Mouse (Mus musculus): ENCODE data around the gene Slf2. TPM values are rescaled to one million over a fixed set of nuclear protein-coding genes. Genes with fewer than 3 reads are reported as not detected.

Slf2 gene
- total RNA-seq, 2 experiments from 2014 or later = 11.9 to 14.5 TPM

DNA sequence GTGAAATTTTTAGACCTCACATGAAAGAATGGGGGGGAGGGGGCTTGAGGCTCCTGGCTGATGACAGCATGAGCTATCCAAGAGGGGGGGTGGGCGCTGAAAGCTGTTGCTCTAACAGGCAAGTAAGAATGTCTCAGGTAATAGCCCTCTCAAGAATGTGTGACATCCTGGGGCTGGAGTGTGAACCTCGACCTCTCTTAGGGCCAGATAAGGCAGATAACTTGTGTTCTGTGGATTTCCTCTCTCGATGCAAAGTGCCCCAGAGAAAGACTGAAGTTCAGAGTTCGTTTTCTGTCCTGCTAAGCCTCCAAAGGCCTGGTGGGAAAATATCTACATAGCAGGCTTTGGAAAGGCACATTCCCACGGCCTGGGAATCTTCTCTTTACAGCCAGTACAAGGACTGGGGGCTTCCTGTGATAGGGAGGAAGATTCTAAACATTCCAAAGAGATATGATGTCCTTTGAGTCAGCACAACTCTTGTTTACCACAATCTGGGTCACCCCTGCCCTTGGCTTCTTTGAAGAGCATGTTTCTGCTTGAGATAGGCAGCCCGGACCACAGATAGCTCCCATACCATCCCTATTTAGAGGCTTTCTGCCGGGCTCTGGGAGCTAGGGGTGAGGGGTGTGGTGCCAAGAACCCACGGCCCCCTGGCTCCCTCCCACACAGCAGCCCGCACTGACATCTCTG is 31.7 kb upstream of the Slf2 start:
- intact Hi-C loops (cut with DNase I) = loop anchor here (10.0 kb wide), 1 partner anchor 244 kb away; no protein-coding TSS in a partner anchor
- no peak for DNase-seq
- no peak for TF ChIP-seq CTCF (IDR thresholded peaks at IDR 0.05)
- H3K4me3 ChIP-seq = no peak overlapping the region
- H3K27ac ChIP-seq = peak overlapping the region; percentile 20; the same call in 1 of the 2 replicates

DNA sequence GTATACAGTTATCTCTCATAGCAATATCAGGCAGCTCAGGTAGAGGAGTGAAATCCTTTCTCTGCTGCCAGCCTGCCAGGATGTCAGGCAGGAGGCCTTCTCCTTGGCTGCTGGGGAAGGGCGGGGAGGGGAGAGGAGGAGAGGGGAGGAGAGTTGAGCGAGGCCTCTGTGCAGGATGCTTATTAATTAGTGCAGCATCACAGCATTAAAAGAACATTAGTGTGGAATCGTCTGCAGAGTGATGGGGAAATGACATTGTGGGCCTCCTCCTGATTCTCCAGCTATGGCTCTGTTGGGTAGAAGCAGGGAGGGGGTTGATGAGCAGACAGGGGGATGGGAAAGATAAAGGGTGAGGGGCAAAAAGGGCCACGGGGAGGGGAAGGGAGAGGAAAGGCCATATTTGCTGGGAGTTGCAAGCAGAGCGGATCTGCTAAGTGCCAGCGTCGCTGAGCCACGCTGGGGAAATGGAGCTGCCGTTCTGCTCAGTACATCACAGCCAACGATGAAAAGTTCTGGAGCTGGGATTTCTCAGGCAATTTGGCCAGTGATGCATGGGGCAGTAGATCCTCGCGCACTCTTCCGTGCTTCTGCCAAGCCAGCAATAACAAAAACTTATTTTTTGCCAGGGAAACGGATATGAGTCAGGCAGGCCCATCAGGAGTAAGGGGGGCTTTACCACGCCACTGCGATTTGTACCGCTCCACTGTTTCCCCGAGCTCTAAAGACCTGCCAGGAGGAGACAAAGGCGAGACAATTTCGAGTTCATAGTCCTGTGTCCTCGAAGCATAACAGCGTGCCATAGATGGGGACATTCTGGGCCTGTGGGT is 30.8 kb upstream of the Slf2 start:
- DNase-seq = no peak
- TF ChIP-seq CTCF (IDR thresholded peaks at IDR 0.05) = no peak
- Histone ChIP-seq H3K27ac (peak overlapping the region; percentile 31; the same call in 1 of the 2 replicates), H3K4me3 (peak overlapping the region; percentile 28)
- intact Hi-C loops (cut with DNase I) = loop anchor here (10.0 kb wide), 1 partner anchor 245 kb away; no protein-coding TSS in a partner anchor

DNA sequence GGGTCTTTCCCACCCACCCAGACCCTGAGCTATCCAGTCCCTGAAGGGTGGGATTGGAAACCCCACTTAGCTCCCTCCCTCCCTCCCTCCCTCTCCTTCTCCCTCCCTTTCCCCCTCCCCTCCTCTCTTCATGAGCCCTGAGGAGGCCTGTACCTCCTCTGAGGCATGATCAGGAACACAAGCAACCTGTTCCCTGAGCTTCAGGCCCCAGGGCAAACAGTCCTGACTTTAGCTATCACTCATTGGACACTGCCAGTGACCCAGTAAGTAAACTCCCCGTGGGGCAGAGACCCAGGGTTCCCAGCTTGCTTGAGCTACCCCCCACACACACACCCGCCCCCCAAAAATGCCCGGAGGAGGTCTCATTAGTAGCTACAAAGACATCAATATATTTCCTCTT is 29.9 kb upstream of the Slf2 start:
- H3K4me3 ChIP-seq = no peak overlapping the region
- DNase-seq = no peak
- no peak for TF ChIP-seq CTCF (IDR thresholded peaks at IDR 0.05)
- H3K27ac ChIP-seq = no peak overlapping the region
- intact Hi-C loops (cut with DNase I) = no loop called here

DNA sequence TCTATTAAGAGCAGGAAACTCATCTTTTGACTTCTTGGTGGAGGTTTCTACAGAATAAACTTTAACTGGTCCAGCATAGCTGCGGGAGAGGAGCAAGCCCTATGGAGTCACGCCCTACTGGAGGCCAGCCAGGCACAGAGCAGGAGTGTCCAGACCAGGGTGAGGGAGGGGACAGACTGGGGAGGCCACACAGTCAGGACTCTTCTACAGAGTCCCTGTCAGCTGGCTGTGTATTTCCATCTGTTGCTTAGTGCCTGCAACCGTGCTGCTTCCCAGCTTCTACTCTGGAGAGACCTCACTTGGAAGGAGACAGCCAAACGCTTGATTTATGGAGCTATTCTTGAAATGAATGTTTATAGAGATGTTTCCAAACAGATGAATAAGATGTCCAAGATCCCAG is 28.6 kb upstream of the Slf2 start:
- no peak overlapping the region for H3K4me3 ChIP-seq
- intact Hi-C loops (cut with DNase I) = no loop called here
- H3K27ac ChIP-seq = peak overlapping the region; percentile 24; the same call in 1 of the 2 replicates
- DNase-seq = peak; percentile 73
- no peak for TF ChIP-seq CTCF (IDR thresholded peaks at IDR 0.05)

DNA sequence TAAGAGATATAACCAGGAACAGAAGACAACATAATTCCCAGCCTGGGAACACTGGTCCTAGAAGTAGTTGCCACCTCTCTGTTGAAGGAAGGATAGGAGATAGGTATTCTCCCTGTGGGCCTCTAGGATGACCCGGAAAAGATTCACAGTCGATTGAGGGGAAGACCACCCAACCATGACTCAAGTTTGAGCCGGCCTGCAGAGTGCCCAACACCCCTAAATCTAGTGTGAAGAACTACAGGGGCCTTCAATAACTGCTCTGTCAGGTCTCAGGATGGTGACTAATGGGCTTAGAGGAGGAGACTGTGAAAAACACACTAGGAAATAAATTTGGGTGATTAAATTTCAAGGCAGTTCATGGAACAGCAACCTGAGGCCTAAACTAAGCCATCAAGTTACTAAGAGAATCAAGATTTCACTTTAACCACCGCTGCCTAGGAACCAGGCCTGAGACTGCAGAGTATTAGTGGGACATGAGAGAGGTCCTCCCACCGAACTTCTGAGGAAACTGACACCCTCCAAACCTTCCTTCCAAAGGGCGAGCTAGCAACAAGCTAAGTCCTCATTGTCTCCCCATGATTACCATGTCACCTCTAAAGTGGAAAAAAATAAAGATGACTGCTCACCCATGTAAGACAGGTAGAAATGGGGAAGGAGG is 27.5 kb upstream of the Slf2 start:
- DNase-seq = no peak
- intact Hi-C loops (cut with DNase I) = no loop called here
- no peak overlapping the region for H3K27ac ChIP-seq
- TF ChIP-seq CTCF (IDR thresholded peaks at IDR 0.05) = no peak
- H3K4me3 ChIP-seq = no peak overlapping the region

DNA sequence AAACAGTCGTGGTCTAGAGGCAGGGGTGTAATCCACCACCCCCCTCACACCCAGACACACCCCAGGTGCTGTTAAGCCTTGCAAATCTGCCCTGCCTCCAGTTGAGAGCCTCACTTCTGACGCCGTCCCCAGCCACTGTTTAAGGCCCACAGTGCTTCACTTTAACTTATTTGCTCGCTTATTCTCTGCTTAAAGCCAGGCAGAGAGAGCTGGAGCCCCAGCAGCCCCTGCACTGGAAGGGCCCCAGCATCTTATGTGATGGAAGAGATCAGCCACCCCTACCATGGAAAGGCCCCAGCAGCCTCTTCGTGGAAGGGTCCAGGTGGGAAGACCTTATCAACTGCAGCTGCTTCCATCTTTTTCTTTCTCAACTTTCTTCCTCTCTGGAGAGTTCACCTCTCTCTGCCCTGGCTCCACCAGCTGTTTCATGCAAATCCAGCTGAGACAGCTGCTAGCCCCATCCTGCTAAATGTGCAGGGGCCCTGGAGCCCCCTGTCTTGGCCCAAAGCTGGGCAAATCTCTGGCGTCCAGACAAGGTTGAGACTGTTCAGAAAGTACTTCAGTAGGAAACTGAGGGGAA is 26.7 kb upstream of the Slf2 start:
- intact Hi-C loops (cut with DNase I) = no loop called here
- Histone ChIP-seq H3K4me3 (no peak overlapping the region), H3K27ac (no peak overlapping the region)
- TF ChIP-seq CTCF (IDR thresholded peaks at IDR 0.05) = no peak
- no peak for DNase-seq

DNA sequence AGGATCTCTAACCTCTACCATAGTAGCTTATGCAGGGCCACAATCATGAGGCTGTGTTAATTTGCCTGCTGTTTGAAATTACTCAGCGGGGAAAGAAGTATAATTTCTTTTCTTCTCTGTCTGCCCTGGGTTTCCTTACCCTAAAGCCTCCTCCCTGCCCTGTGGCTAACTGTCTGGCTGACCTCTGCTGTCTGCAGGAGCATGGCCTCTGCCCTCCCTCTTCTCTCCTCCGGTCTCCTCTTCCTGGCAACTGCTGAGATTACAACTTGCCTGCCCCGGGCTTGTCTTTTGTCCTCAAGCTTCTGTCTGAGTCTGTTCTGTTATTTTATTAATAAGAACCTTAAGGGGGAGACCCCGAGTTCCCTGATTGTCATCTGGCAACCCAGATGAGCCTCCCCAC is 25.6 kb upstream of the Slf2 start:
- peak overlapping the region; percentile 29; the same call in 1 of the 2 replicates for H3K27ac ChIP-seq

DNA sequence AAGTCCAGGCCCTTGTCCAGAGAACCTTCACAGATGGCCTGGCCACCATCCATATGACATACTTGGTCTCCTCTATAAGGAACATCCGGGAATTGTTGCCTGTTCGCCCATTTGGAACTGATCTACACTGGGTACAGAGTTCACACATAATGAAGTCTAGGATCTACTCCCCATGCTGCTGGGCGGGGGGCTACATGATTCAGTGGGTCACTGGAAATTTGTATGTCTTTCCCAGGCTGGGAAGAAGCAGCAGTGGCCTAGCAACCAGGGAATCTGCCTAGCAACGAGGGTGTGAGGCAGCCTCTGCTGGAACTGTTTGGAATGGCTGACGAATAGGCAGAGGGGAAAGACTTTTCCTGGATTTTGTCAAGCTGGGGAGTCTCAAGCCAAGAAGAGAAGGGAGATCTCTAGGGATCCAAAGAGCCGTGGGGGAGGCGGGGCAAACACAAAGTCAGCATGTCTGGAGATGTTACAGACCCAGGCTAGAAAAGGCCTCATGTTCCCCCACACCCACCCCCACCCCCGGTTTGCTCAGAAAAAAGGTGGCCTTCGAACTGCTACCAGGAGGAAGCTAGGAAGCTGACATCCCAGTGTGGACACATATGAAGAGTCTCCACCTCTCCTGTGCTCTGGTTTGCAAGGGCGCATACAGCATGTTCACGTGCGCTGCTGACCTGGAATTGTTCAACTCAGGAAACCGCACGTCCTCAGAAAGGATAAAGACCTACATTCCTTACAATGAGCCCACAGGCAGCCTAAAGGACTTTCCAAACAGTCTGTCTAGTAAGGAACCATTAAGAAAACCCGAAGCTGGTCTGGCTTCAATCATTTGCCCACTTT is 22.9 kb upstream of the Slf2 start:
- TF ChIP-seq CTCF (IDR thresholded peaks at IDR 0.05) = no peak
- peak overlapping the region; percentile 35 for H3K27ac ChIP-seq
- DNase-seq = peak; percentile 38
- intact Hi-C loops (cut with DNase I) = no loop called here
- no peak overlapping the region for H3K4me3 ChIP-seq

More for the DNA sequence above, 25.6 kb upstream of the Slf2 start:
- intact Hi-C loops (cut with DNase I) = no loop called here
- TF ChIP-seq CTCF (IDR thresholded peaks at IDR 0.05) = no peak
- H3K4me3 ChIP-seq = no peak overlapping the region
- DNase-seq = no peak

DNA sequence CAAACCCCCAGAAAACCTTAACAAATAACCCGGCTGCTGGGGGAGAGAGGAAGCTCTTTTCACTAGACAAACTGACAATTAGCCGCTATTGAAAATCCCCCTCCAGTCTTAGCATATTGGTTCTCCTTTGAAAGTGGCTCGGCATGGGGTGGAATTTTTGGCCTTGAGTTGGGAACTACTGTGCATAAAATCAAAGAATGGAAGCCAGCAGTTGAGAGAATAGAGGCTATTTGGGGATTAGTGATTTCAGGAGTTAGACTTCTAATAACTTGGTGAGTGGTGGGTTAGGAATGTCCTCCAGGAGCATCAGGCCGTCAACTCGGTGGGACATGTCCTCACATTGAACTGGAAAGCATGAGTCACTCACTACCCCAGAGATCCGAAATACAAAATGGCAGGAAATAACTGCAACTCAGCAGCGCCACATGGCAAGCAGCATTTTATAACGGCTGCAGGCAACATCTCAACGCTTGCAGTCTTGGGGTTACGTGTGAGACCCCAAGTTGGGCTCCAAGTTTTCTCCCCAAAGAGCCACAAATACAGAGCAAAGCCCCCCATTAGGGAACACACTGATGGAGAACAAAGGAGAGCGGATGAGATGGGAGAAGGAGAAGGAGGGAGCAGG is 22.0 kb upstream of the Slf2 start:
- no peak for TF ChIP-seq CTCF (IDR thresholded peaks at IDR 0.05)
- Histone ChIP-seq H3K27ac (peak overlapping the region; percentile 35; the same call in 1 of the 2 replicates), H3K4me3 (no peak overlapping the region)
- no peak for DNase-seq
- intact Hi-C loops (cut with DNase I) = no loop called here

DNA sequence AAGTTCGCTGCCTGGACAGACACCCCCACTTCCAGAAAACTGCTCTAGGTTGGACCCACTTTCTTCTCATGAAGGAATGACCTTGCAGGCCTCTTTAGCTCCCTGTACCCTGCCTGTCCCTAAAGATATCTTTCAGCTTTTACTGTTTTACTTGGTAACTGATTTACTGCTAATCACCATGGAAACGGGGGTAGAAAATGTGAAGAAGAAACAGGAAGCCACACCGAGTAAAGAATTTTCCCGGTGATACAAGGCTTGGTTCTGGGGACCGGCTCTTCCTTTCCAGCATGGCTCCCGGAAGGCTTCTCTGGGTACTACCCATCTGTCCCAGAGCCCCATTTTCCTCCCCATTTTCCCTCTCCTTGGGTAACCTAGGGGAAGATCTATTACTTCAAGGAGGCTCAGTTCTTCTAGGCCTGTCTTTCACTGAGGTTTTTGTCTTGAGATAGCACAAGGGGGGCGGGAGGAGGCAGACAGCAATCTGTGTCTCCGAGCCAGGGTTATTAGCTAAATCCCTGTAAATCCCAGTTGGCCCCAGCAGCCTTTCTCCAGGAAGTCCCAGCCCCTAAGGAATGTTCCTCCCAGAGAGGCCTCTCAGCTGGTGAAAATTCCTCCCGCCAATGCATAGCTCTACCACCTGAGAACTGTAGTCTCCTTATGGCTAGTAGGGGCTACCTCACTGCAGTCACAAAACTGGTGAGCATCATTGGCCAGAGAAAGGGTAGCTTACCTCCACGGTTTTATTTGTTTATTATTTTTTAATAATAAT is 16.3 kb upstream of the Slf2 start:
- Histone ChIP-seq H3K27ac (no peak overlapping the region), H3K4me3 (no peak overlapping the region)
- TF ChIP-seq CTCF (IDR thresholded peaks at IDR 0.05) = no peak
- no peak for DNase-seq
- intact Hi-C loops (cut with DNase I) = no loop called here

DNA sequence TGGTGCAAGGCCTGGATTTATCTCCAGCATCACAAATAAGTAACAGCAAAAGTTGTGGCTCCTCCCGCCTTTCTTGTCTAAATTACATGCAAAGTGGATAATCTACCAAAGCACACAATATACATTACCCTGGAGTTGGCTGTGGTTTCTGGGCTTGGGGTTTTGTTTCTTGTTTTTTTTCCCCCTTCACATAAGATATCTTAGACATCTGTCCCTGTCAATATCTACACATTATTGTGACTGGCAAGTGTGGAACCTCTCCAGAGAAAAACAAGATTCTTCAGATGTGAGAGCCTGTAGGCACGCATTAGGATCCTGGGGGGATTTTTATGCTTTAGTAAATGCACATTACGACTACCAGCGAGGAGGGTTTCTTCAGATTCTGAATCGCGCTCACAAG is 12.8 kb upstream of the Slf2 start:
- no peak for DNase-seq
- TF ChIP-seq CTCF (IDR thresholded peaks at IDR 0.05) = no peak
- no peak overlapping the region for H3K27ac ChIP-seq
- H3K4me3 ChIP-seq = no peak overlapping the region
- intact Hi-C loops (cut with DNase I) = no loop called here

Data from gastrocnemius, adult 2 months (tissue).